Mouse (Mus musculus) spleen, postnatal 36 days (tissue): ENCODE results near the gene Dtnb.
A peak's percentile ranks its signal among the peaks of the same experiment; 100 is the strongest.
"Not testable (repeated sequence)": the region's sequence is repeated elsewhere in the genome, so short reads cannot be mapped to it uniquely, and the experiment has no call there.

ENCODE experiments used
- DNase-seq, 2 experiments: peaks; one replicate each; pipeline ENCODE4 v3.0.0; 2022; ENCODE audit warnings: low spot score in 2 of 2, mixed read lengths in 1 of 2

Gene Dtnb

GRCm38 (mm10) chr12:3571787-3572580 is at the start of gene Dtnb:
Gene Dtnb, plus strand, starts transcription at chr12:3572381.
- peak; percentile 66 to 73 for DNase-seq

GRCm38 (mm10) chr12:3525536-3525935 is 46.6 kb upstream of the Dtnb start:
- no peak for DNase-seq

- not testable (repeated sequence) for DNase-seq
Measured at GRCm38 (mm10) chr12:3535446-3535845, 36.7 kb upstream of the Dtnb start.

GRCm38 (mm10) chr12:3537616-3538015 is 34.6 kb upstream of the Dtnb start:
- DNase-seq = no peak

GRCm38 (mm10) chr12:3538036-3538435 is 34.1 kb upstream of the Dtnb start:
- no peak for DNase-seq

- no peak for DNase-seq
Measured at GRCm38 (mm10) chr12:3539605-3540004, 32.6 kb upstream of the Dtnb start.

- no peak for DNase-seq
Measured at GRCm38 (mm10) chr12:3540871-3541270, 31.3 kb upstream of the Dtnb start.

- DNase-seq = no peak
Measured at GRCm38 (mm10) chr12:3545451-3545850, 26.7 kb upstream of the Dtnb start.

GRCm38 (mm10) chr12:3546121-3546658 is 26.0 kb upstream of the Dtnb start:
- DNase-seq = no peak

- DNase-seq = no peak
Measured at GRCm38 (mm10) chr12:3546781-3547180, 25.4 kb upstream of the Dtnb start.

GRCm38 (mm10) chr12:3547506-3547905 is 24.7 kb upstream of the Dtnb start:
- no peak for DNase-seq

GRCm38 (mm10) chr12:3547911-3548310 is 24.3 kb upstream of the Dtnb start:
- no peak for DNase-seq

- DNase-seq = no peak
Measured at GRCm38 (mm10) chr12:3548582-3549211, 23.5 kb upstream of the Dtnb start.

- DNase-seq = no peak
Measured at GRCm38 (mm10) chr12:3550280-3550679, 21.9 kb upstream of the Dtnb start.

- no peak for DNase-seq
Measured at GRCm38 (mm10) chr12:3557414-3558319, 14.5 kb upstream of the Dtnb start.

GRCm38 (mm10) chr12:3560596-3560995 is 11.6 kb upstream of the Dtnb start:
- peak; percentile 63 to 66 for DNase-seq

- no peak for DNase-seq
Measured at GRCm38 (mm10) chr12:3561032-3561431, 11.1 kb upstream of the Dtnb start.

GRCm38 (mm10) chr12:3562806-3563205 is 9.4 kb upstream of the Dtnb start:
- DNase-seq = no peak

GRCm38 (mm10) chr12:3563659-3564058 is 8.5 kb upstream of the Dtnb start:
- no peak for DNase-seq

- DNase-seq = peak; percentile 32 to 33
Measured at GRCm38 (mm10) chr12:3568461-3568991, 3.7 kb upstream of the Dtnb start.

- DNase-seq = peak; percentile 46 to 51
Measured at GRCm38 (mm10) chr12:3570711-3571400, 1.3 kb upstream of the Dtnb start.
